Mouse (Mus musculus): ENCODE measurements around the gene Ubxn4. TPM values are rescaled to one million over a fixed set of nuclear protein-coding genes. Genes with fewer than 3 reads are reported as not detected.
"Not testable (repeated sequence)": the region's sequence is repeated elsewhere in the genome, so short reads cannot be mapped to it uniquely, and the experiment has no call there.

Ubxn4 gene
- total RNA-seq (2017), result 155 and 181 TPM in 2 replicates

DNA sequence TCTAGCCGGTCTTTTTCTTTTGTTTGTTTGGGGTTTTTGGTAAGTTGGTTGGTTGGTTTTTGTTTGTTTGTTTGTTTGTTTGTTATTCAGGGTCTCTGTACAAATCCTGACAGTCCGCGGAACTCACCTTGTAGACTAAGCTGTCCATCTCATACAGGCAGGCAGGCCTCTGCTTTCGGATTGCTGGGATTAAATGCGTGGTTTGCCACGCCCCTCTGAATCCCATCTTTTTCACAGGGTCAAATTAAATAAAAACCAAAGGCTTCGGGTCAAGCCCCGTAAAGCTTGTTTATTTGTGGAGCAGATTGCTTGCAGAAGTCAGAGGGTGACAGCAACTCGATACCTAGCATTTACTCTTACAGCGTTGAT, at the start of gene Ubxn4:
Gene Ubxn4 (plus strand): TSS at position 338 of the 369 bp plus-strand sequence.
- ATAC-seq (ENCODE audit: extremely low read depth, insufficient number of reproducible peaks, low FRiP score, poor library complexity, severe bottlenecking), result no peak

DNA sequence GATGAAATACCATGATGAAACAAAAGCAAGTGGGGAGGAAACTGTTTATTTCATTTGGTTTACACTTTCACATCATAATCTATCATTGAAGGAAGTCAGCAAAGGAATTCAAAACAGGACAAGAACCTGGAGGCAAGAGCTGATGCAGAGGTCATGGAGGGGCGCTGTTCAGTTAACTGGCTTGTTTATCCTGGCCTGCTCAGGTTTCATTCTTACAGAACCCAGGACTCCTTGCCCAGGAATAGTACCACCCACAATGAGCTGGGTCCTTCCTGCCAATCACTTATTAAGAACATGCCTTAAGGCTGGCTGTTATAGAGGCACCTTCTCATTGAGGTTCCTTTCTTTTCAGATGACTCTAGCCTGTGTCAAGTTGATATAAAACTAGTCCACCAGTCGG, 49.8 kb upstream of the Ubxn4 start:
- ATAC-seq (ENCODE audit: extremely low read depth, insufficient number of reproducible peaks, low FRiP score, poor library complexity, severe bottlenecking), result no peak

DNA sequence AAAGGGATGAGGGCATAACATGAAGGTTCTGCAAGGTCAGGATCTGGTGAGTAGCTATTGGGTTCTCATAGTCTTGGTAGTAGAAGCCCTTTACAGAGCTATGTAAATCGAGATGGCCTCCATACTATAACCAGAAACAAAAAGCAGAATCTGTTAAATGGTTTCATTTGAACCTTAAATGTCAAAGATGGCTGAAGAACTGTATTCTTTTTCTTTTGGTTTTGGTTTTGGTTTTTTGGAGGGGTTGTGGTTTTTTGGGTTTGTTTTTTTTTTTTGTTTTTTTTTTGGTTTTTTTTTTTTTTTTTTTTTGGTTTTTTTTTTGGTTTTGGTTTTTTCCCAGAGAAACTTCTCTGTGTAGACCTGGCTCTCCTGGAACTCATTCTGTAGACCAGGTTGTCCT, 46.4 kb upstream of the Ubxn4 start:
- no peak for ATAC-seq (ENCODE audit: extremely low read depth, insufficient number of reproducible peaks, low FRiP score, poor library complexity, severe bottlenecking)

DNA sequence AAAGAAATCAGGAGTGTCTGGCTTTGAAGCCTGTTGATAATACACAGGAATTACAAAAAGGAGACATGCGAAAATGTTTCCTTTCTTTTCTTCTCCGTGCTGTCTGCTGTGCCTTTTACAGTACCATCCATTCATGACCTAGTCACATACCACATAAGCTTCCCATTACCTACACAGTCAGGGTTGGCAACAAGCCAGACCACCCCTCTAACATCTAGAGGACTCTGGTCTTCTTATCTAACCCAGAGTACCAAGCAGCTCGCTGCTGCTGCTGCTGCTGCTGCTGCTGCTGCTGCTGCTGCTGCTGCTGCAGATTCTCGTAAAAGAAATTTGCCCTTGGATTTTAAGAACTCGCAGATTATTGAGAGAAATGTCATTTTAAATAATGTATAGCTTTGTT, 30.5 kb upstream of the Ubxn4 start:
- ATAC-seq (ENCODE audit: extremely low read depth, insufficient number of reproducible peaks, low FRiP score, poor library complexity, severe bottlenecking), result no peak

DNA sequence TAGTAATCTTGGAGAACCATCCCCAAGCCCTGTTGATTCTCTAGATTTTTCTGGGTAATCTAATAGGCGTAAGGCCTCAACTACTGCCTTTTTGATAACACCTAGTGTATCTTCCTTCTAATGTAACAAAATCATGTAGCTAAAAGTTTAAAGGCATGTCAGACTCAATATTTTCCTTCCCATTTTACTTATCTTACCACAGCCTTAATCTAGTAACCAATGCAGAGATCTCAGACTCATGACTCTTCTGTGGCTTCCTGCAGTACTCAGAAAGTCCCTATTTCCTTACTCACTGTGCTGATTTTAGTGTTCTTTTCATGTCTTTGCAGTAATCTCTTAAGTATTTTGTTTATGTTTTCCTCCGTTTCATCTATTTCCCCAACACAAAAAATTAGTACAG, 21.9 kb upstream of the Ubxn4 start:
- no peak for ATAC-seq (ENCODE audit: extremely low read depth, insufficient number of reproducible peaks, low FRiP score, poor library complexity, severe bottlenecking)

DNA sequence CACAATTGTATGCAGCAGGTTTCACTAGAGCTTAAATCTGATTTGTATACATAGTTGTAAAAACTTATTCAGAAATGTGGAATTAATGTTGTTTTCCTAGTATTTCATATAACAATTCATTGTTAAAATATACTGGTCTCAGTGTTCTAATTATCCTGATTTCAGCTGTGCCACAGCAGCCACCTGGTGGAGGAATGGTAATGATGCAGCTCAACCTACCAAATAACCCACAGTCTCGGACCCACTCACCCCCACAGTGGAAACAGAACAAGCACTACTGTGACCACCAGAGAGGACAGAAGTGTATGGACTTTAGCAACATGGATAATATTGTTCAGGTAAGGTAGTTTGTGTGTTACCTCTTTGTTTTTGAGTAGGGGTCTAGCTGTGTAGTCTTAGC, 20.5 kb upstream of the Ubxn4 start:
- ATAC-seq (ENCODE audit: extremely low read depth, insufficient number of reproducible peaks, low FRiP score, poor library complexity, severe bottlenecking), result no peak

DNA sequence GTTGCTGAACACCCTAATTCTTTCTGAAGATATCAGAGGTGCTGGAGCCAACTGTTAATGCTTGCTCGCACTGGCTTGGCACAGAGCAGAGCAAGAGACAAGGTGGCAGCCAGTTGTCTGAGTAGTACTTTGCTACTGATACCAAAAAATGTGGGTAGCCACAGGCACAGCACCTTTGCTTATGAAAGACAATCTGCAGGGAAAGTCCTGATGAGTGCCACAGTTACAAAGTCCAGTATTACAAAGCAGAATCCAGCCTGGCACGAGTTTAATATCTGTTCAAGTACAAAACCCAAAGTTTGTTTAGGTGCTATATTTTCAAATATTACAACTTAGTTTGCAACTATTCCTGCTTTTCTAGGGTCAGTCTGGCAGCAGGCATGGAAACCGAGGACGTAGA, 8.6 kb upstream of the Ubxn4 start:
- ATAC-seq (ENCODE audit: extremely low read depth, insufficient number of reproducible peaks, low FRiP score, poor library complexity, severe bottlenecking), result no peak

DNA sequence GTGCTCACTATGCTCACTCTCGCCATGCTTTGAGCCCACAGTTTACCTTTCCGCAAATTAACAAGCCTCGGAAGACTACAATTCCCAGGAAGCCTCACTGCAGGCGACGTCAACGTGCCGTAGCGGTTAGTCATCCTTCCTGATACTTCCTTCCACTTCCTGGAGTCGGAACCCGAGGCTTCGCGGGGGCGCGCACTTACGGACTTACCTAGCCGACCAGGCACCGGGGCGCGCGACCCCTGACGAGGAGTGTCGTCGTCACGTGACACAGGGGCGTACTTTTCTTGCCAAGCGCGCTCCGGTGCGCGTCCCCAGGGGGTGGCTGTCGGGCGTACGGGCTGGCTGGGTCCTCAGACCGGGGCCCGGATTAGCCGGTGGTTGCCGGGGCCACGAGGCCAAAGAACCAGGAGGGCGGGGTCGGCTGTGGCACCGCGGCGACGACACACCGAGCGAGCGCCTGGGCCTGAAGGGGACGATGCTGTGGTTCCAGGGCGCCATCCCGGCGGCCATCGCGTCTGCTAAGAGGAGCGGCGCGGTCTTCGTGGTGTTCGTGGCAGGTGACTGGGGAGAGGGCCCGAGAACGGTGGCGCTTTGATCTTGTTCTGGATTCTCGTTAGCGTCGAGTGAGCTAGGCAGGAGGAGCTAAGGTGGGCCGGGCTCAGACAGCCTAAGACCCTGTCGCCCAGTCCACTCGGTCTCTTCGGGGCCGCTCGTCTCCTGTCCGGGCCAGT, 397 bp downstream of the Ubxn4 start:
- ATAC-seq (ENCODE audit: extremely low read depth, insufficient number of reproducible peaks, low FRiP score, poor library complexity, severe bottlenecking), result peak; percentile 98

DNA sequence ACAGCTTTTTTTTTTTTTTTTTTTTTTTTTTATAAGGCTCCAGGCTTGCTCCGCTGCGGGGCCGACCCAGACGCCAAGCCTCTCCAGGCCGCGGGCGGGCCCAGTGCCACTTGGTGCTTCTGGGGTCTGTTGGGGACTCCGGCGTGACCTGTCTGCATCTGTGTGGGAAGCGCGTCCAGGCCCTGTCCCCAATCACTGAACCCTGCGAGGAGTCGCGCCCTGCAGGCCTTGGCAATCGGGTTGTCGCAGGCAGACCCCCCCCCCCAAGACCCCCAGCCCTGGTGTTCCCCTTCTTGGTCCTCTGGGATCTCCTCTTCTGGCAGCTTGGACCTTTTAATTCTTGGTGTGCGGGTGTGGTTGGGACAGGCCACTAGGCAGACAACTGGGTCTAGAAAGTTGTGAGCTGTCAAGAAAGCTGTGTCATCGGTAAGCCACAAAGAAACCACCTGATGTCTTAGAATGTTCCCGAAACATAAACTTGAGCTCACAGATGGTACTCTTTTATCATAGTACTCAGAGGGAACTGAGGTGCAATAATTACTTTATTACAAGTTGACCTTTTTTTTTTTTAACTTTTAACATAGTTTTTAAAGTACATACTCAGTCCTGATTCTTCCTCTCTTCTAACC, 1.1 kb downstream of the Ubxn4 start:
- ATAC-seq (ENCODE audit: extremely low read depth, insufficient number of reproducible peaks, low FRiP score, poor library complexity, severe bottlenecking), result no peak

DNA sequence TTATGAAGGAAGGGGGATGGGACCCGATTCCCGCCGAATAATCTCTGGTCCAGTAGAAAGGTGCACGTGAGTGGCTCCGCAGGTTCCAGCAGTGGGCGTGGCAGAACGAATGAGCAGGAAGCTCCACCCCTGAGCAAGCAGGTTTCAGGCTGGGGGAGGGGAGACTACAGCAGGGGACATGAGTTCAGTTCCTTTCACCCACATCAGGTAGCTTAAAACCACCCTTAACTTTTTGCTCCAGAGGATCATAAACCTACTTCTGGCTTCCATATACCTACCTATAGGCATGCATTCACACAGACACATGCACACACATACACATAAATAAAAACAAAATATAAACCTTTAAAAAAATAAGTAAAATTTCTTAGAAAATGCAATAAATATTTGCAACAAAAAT, 23.3 kb downstream of the Ubxn4 start:
- not testable (repeated sequence) for ATAC-seq (ENCODE audit: extremely low read depth, insufficient number of reproducible peaks, low FRiP score, poor library complexity, severe bottlenecking)

DNA sequence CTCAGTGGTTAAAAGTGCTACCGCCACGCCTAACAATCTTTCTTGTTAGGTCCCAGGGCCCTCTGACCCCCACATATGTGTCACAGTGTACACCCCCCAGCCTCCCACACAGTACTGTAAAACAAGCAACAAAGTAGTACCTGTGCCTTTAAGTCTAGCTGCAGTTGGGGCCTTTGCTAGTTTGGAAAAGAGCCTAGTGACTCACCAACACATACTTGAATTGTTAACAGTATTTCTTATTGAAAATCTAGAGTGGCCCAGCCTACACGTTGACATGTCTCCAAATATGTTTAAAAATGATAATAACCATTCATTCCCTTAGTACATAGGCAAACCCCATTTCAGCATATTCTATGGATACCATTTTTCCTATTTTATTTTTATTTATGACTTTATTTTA, 27.0 kb downstream of the Ubxn4 start:
- no peak for ATAC-seq (ENCODE audit: extremely low read depth, insufficient number of reproducible peaks, low FRiP score, poor library complexity, severe bottlenecking)

DNA sequence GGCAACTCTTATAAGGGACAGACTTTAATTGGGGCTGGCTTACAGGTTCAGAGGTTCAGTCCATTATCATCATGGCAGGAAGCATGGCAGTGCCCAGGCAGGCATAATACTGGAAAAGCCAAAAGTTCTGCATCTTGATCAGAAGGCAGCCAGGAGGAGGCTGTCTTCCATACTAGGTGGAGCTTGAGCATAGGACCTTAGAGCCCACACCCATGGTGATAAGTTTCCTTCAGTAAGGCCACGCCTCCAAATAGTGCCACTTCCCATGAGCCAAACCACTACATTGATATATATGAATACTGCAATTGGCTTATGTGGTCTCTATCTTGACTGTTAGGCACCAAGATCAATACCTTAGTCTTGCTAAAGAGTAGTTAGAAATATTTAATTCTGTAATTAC, 32.1 kb downstream of the Ubxn4 start:
- no peak for ATAC-seq (ENCODE audit: extremely low read depth, insufficient number of reproducible peaks, low FRiP score, poor library complexity, severe bottlenecking)

DNA sequence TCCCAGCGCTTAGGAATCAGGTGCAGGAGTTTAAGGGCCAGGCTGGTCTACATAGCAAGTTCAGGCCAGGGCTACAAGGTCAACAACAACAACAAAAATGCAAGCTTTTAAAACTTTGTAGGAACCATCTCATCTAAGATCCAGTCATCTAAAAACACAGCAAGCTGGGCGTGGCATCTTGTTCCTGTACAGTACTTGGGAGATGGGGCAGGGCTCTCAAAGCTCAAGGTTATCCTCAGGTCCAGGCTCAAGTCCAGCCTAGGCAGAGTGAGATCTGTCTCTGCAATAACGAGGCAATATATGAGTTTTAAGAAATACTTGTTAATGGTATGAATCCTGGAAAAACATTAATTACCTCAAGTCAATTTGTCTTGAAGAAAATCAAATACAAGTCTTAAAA, 34.8 kb downstream of the Ubxn4 start:
- ATAC-seq (ENCODE audit: extremely low read depth, insufficient number of reproducible peaks, low FRiP score, poor library complexity, severe bottlenecking), result no peak

DNA sequence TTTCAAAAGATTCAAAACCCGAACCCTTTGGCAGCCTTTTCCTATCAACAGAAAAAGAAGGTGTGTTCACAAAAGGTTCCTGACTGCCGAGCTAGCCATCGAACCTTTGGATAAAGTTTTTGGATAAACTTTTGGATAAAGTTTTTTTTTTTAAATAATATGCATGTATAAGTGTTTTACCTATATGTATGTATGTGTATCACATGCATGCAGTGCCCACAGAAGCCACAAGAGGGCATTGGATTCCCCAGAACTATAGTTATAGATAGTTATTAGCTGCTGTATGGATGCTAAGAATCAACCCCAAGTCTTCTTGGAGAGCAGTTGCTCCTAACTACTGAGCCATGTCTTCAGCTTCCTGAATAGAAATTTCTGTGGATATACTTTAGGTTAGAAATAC, 38.0 kb downstream of the Ubxn4 start:
- no peak for ATAC-seq (ENCODE audit: extremely low read depth, insufficient number of reproducible peaks, low FRiP score, poor library complexity, severe bottlenecking)

DNA sequence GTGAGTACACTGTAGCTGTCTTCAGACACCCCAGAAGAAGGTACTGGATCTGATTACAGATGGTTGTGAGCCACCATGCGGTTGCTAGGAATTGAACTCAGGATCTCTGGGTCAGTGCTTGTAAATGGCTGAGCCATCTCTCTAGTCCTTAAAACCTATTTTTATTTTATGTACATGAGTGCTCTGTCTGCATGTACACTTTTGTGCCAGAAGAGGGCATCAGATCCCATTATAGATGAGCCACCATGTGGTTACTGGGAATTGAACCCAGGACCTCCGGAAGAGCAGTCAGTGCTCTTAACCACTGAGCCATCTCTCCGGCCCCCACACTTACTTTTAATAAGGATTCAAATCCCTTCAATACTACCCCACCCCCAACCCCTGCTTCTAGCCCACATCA, 39.2 kb downstream of the Ubxn4 start:
- ATAC-seq (ENCODE audit: extremely low read depth, insufficient number of reproducible peaks, low FRiP score, poor library complexity, severe bottlenecking), result no peak

DNA sequence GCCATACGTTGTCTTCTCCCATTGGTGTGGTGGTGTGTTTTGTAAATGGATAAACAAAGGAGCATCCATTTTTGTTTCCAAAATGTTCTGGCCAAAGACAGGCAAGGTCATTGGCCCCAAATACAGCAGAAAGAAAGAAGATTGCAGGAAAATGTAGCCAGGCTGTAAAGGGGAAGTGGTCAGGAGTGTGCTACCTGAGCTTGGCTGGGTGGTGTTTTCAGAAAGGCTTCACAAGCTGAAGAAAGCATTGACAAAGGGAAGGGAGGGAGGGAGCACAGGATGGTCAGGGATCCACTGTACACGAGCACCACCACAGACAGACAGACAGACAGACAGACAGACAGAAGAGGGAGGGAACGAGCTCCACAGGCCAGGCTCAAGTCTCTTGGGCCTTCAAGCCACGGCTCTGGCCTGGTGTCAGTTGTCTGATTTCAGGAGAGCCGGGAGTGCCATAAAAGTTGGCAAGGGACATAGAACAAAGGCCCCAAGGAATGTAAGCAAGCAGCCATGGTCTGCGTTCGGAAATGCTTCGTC, 40.5 kb downstream of the Ubxn4 start:
- ATAC-seq (ENCODE audit: extremely low read depth, insufficient number of reproducible peaks, low FRiP score, poor library complexity, severe bottlenecking), result no peak

DNA sequence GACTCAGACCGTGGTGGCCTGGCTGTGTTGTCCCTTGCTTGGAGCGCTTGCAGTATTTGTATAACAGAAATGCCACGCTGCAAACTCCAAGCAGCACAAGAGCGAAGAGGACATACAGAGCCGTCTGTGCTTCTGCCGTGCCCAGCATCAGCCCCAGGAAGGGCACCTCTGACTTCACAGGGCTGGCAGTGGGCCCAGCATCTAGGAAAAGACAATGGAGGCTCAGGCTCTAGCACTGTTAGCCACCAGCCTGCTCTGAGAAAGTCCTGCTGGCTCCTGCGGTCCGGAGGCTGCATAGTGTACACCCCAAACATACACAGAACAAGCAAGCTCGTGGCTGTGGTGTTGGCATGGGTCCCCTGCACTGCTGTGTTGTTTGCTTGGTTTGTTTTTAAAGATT, 41.4 kb downstream of the Ubxn4 start:
- ATAC-seq (ENCODE audit: extremely low read depth, insufficient number of reproducible peaks, low FRiP score, poor library complexity, severe bottlenecking), result no peak

DNA sequence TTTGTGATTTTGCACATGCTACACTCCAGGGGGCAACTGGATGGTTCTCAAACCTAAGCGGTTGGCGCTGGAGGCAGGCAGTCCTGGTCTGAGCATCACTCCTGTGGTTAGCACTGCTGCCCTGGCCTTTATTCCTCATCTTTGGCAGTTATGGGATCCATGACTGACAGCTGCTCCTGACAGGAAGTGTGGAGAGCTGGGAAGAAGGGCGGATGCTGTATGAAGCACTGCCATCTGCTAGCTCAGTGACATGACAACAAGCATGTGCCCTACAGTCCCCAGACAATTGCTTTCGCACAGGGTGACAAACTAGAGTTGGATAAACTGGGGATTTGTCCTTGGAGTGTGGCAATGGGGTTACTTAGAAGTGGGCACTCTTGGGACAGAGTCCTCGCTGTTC, 46.5 kb downstream of the Ubxn4 start:
- no peak for ATAC-seq (ENCODE audit: extremely low read depth, insufficient number of reproducible peaks, low FRiP score, poor library complexity, severe bottlenecking)

DNA sequence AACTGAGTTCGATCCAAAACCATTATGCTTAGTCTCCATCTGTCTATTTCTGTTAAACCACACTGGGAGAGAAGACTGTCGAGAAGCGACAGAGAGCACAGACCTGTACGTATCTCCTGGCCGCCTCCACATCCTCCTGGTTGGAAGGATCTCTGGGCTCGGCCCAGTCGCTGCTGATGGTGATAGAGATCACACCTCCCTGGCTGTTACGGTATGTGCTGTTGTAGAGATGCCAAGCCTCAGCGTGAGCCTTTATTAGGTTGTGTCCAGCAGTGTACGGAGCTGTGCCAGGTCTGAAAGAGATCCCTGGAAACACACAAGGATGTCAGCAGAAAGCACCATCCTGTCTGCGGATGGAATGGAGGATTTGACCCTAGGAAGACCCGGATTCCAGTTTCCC, 49.8 kb downstream of the Ubxn4 start:
- ATAC-seq (ENCODE audit: extremely low read depth, insufficient number of reproducible peaks, low FRiP score, poor library complexity, severe bottlenecking), result no peak

DNA sequence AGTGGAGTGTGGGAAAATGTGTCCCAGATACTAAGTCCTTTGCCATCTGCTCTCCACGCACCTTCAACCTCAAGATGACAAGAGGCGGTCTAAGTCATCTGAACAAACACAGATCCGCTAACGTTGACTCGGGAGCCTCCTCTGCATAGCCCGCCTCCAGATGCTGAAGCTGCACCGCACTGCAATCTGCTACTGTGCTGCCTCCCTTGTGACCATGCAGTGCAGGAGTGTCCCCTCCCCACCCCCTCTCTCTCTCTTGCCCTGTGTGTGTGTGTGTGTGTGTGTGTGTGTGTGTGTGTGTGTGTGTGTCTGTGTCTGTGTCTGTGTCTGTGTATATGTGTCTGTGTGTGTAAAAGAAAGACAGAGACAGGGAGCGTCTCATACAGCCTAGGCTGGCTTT, 51.5 kb downstream of the Ubxn4 start:
- ATAC-seq (ENCODE audit: extremely low read depth, insufficient number of reproducible peaks, low FRiP score, poor library complexity, severe bottlenecking), result no peak

Data from neutrophil, adult 5-6 weeks (primary cell).